Mouse (Mus musculus) G1E (cell line): ENCODE data around the gene Tmc8. TPM values are rescaled to one million over a fixed set of nuclear protein-coding genes. Genes with fewer than 3 reads are reported as not detected.
A peak's percentile ranks its signal among the peaks of the same experiment; 100 is the strongest.

Source experiments
- ATAC-seq: 2 replicates; pipeline ENCODE4 v1.8.0; 2016; ENCODE audit warnings: mild to moderate bottlenecking; ENCODE audit not compliant: insufficient number of reproducible peaks, poor library complexity, low FRiP score, severe bottlenecking; ENCODE audit errors: extremely low read depth
- DNase-seq: peaks from one replicate; pipeline ENCODE4 v3.0.0; 2012; ENCODE audit warnings: low spot score
- H3K27me3 ChIP-seq: 2 replicates; pipeline ENCODE4 v1.6.1; 2012; ENCODE audit warnings: mild to moderate bottlenecking, low read length, inconsistent platforms; ENCODE audit not compliant: insufficient read depth
- H3K36me3 ChIP-seq: replicated peaks from 2 replicates; pipeline ENCODE3; 2012; ENCODE audit warnings: mild to moderate bottlenecking, inconsistent platforms
- H3K4me1 ChIP-seq: 2 replicates; pipeline ENCODE4 v1.6.1; 2012; ENCODE audit warnings: low read depth, low read length, inconsistent platforms, mixed read lengths; ENCODE audit not compliant: insufficient read depth
- H3K4me3 ChIP-seq: 2 replicates; pipeline ENCODE4 v1.5.1; 2012; ENCODE audit warnings: low read depth, mild to moderate bottlenecking, inconsistent platforms, low read length, moderate library complexity, mixed read lengths
- H3K9me3 ChIP-seq: replicated peaks from 2 replicates; pipeline ENCODE4 v1.6.1; 2012; ENCODE audit warnings: inconsistent platforms
- CTCF ChIP-seq: IDR thresholded peaks from 2 replicates; pipeline ENCODE4 v1.5.1; 2012; ENCODE audit warnings: low read depth, low read length, inconsistent platforms, mixed read lengths
- GATA1 ChIP-seq: IDR thresholded peaks from 2 replicates; pipeline ENCODE4 v1.6.1; 2012; ENCODE audit warnings: borderline replicate concordance, low read length, inconsistent platforms, mixed read lengths
- GATA2 ChIP-seq: IDR thresholded peaks from 2 replicates; pipeline ENCODE4 v1.6.1; 2012; ENCODE audit warnings: low read depth, low read length, inconsistent platforms, borderline replicate concordance
- POLR2AphosphoS5 ChIP-seq: IDR thresholded peaks from 2 replicates; pipeline ENCODE4 v1.6.1; 2012; ENCODE audit warnings: low read depth, low read length, inconsistent platforms; ENCODE audit not compliant: insufficient replicate concordance
- TAL1 ChIP-seq: conservative IDR thresholded peaks from 2 replicates; pipeline ENCODE4 v1.6.1; 2012; ENCODE audit warnings: low read depth, low read length, inconsistent platforms, mixed read lengths
- polyA plus RNA-seq: library from polyadenylated mRNA; stranded (reverse); fragments of >175 nt; gene quantifications from 2 replicates; pipeline ENCODE4 v1.2.3, GENCODE M21; 2012
- total RNA-seq, 2 experiments: library from RNA; stranded (forward) in 1 of 2; stranded (reverse) in 1 of 2; fragments of 200-1000 nt in 1 of 2; fragments of >200 nt in 1 of 2; fragmentation: Nextera tagmentation in 1 of 2; gene quantifications; 2 replicates each; pipeline ENCODE4 v1.2.3; 2014 to 2017

Tmc8 gene
- total and polyA plus RNA-seq, 3 experiments: 3.4 to 43.8 (median 26.9) TPM

DNA sequence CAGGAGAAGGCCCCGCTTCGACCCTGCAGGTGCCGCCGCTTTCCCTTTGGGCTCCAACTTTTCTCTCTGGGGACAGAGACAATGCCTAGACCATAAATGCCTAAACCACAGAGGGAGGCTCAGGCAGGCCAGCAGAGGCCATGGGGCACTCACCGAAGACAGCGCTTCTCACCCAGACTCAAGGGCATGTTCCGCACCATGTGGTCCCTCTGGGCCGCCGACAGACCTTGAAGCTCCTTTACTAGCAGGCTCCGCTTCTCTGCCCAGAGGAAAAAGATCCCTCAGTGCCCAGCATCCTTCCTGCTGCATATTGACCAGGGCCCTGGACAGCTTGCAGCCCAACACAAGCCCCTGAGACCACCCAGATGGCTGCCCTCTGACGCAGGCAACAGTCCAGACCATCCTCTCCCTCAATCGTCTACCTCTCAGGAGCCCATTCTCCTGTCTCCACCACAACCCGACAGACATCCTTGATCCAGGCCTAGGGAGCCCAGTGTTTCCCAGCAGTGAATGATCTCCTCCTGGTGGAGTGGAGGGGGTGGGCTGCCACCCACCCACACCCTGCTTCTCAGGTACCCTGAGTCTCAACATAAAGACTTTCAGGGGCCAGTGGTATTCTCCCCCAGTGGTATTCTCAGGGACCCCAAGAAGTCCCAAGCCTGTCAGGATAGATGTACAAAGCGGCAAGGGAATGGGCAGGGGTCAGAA lies 5.6 kb upstream of the Tmc8 start:
- no peak for ATAC-seq
- peaks cover 79% of the 10 kb centered on the region for H3K36me3 ChIP-seq

DNA sequence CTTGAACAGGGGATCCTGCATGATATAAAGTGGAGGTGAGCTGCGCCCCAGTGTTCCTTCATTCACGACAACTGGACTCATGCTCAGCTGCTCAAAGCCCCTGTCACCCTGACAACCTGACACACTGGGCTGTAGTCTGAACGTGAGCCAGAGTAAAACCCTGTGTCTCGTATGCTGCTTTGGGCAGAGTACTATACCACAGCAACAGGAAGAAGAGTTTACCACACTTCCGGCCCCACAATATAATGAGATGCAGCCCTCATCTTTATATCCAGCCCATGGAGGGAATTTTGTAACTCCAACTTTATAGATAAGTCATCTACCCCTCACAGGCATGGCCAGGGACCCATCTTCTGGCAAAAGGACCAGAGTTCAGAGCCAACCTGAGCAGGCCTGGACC lies 4.8 kb upstream of the Tmc8 start:
- Histone ChIP-seq H3K36me3 (peaks cover 70% of the 10 kb centered on the region), H3K4me3 (no peak overlapping the region), H3K9me3 (no peaks in the 10 kb centered on the region), H3K27me3 (no peaks in the 10 kb centered on the region), H3K4me1 (peaks cover 53% of the 10 kb centered on the region)
- TF ChIP-seq GATA1: no peak
- TF ChIP-seq CTCF: no peak
- no peak for TF ChIP-seq GATA2
- no peak for TF ChIP-seq TAL1
- TF ChIP-seq POLR2AphosphoS5: no peak
- no peak for ATAC-seq
- no peak for DNase-seq

More for the DNA sequence above, 5.6 kb upstream of the Tmc8 start:
- Histone ChIP-seq H3K9me3 (no peaks in the 10 kb centered on the region), H3K27me3 (no peaks in the 10 kb centered on the region), H3K4me3 (no peak overlapping the region), H3K4me1 (peaks cover 45% of the 10 kb centered on the region)
- no peak for TF ChIP-seq CTCF
- TF ChIP-seq GATA2: no peak
- TF ChIP-seq POLR2AphosphoS5: no peak
- no peak for TF ChIP-seq TAL1
- TF ChIP-seq GATA1: no peak
- no peak for DNase-seq

DNA sequence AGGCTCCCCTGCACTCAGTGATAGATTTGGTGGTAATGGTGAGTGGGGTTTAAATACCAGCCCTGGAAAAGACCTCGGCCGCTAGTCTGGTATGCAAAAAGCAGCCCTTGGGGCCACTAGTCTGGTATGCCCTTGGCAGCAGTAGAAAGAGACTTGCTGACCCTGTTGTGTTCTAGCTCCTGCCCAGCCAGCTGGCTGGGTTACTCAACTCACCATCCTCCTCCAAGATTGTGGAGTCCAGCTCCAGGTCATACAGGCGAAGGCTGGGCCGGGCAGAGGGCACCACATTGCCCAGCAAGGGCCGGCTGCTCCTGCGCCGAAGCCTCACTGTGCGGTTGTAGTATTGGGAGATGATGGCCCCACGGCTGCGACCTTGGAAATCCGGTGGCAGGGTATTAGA lies 3.8 kb upstream of the Tmc8 start:
- peaks cover 62% of the 10 kb centered on the region for H3K4me1 ChIP-seq

DNA sequence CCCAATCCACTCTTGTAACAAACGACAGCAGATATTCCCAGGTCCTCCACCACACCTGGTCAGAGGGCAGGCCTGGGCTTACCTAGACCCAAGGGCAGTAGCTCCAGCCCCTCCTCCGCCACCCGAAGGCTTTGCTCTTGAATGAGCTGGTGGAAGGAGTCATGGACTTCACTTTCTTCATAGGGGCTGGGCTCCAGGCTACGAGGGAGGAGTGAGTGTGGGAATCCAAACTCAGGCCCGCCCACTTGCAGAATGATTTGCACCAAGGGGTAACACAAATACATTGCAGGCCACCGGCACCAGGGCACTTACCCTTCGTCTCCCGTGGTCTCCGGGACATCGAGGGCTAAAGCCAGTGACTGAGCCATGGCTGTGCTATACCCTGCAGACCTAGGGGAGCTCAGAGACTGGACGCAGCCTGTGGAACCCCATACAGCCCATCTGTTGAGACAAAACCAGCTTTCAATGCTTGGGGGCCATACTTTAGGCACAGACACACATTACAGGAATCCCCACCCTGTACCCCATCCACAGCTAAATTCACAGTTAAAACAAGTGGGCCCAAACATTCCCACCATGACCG lies 2.9 kb upstream of the Tmc8 start:
- DNase-seq: no peak
- ATAC-seq: no peak
- Histone ChIP-seq H3K4me1 (peaks cover 62% of the 10 kb centered on the region), H3K9me3 (no peaks in the 10 kb centered on the region), H3K27me3 (no peaks in the 10 kb centered on the region), H3K36me3 (peaks cover 57% of the 10 kb centered on the region), H3K4me3 (peak overlapping the region; percentile 78)
- no peak for TF ChIP-seq GATA1

More for the DNA sequence above, 3.8 kb upstream of the Tmc8 start:
- DNase-seq (no peak), ATAC-seq (no peak)
- no peaks in the 10 kb centered on the region for H3K27me3 ChIP-seq
- TF ChIP-seq GATA2 (no peak), POLR2AphosphoS5 (no peak), GATA1 (no peak), TAL1 (no peak), CTCF (no peak)
- H3K36me3 ChIP-seq: peaks cover 61% of the 10 kb centered on the region
- no peak overlapping the region for H3K4me3 ChIP-seq
- no peaks in the 10 kb centered on the region for H3K9me3 ChIP-seq

DNA sequence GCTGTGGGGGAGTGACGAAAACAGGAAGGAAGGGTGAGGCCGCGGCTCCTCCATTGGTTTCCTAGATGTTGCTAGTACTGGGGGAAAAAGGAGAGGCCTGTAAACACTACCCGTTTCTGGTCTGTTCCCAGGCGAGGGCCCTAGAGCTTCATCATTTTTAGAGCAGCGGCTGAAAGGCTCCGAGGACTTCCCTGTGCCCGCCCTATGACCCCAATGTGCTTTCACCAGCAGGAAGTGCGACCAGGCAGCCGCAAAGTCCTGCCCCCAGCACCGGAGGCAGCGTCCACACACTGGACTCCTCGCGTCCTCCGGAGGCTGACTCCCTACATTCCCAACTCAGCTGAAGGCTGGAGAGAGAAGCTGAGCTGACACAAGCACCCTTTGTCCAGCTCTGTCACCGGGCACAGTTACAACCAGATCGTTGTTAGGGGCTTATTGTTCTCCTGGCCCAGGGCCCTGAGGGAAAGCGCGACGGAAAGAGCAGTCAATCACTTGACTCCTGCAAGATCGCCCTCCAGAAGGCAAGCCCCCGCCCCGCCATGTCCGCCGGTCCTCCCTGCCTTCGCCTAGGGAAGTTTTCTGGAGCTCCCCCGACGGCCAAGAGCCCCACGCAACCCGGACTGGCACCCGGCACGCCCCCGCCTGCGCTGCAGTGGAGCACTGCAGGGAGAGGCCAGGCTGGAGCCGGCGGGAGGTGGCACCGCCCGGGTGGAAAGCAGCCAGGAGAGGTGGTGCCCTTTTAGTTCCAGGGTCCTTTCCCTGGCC lies 2.3 kb upstream of the Tmc8 start:
- peaks cover 57% of the 10 kb centered on the region for H3K36me3 ChIP-seq
- peak overlapping the region; percentile 78 for H3K4me3 ChIP-seq
- no peaks in the 10 kb centered on the region for H3K27me3 ChIP-seq
- peaks cover 59% of the 10 kb centered on the region for H3K4me1 ChIP-seq
- H3K9me3 ChIP-seq: no peaks in the 10 kb centered on the region
- ATAC-seq (no peak), DNase-seq (peak; percentile 51)
- TF ChIP-seq CTCF (no peak), POLR2AphosphoS5 (no peak), TAL1 (no peak), GATA2 (no peak), GATA1 (no peak)

DNA sequence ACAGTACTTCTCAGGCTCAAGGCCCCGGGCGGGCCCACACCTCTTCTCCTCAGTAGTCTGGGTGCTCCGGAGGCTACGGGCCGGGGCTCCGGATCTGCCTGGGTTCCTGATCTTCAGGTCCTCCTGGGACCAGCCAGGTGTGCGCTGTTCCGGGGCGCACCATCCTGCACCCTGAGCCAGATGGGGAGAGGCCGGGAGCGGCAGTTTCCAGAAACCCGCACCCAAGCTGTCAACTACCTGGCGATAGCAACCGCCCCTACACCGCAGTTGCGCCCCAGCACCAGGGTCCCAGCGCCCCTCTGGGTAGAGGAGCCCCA lies 1.7 kb upstream of the Tmc8 start:
- DNase-seq: no peak
- H3K4me3 ChIP-seq: peak overlapping the region; percentile 78
- H3K36me3 ChIP-seq: peaks cover 57% of the 10 kb centered on the region
- peaks cover 62% of the 10 kb centered on the region for H3K4me1 ChIP-seq
- H3K27me3 ChIP-seq: no peaks in the 10 kb centered on the region
- no peak for ATAC-seq
- no peak for TF ChIP-seq CTCF
- TF ChIP-seq TAL1: no peak
- TF ChIP-seq POLR2AphosphoS5: no peak
- TF ChIP-seq GATA1: no peak
- no peak for TF ChIP-seq GATA2
- no peaks in the 10 kb centered on the region for H3K9me3 ChIP-seq
